Mouse (Mus musculus) megakaryocyte-erythroid progenitor cell, adult 5-6 weeks (primary cell): ENCODE results near the gene Wdhd1. TPM values are rescaled to one million over a fixed set of nuclear protein-coding genes. Genes with fewer than 3 reads are reported as not detected.

Experiments used
- ATAC-seq: replicated peaks from 2 replicates; pipeline ENCODE4 v1.8.0; 2016; ENCODE audit warnings: mild to moderate bottlenecking, inconsistent platforms; ENCODE audit not compliant: severe bottlenecking, poor library complexity, low FRiP score, low TSS enrichment
- total RNA-seq, 2 experiments: library from RNA; stranded (forward) in 1 of 2; stranded (reverse) in 1 of 2; fragments of 200-1000, 215-1000 nt in 1 of 2; fragments of >200 nt in 1 of 2; fragmentation: Nextera tagmentation in 1 of 2; gene quantifications; 2 replicates each; pipeline ENCODE4 v1.2.3; 2014 to 2017

Gene Wdhd1
- total RNA-seq, 2 experiments from 2014 or later = 89.1 to 121 TPM

DNA sequence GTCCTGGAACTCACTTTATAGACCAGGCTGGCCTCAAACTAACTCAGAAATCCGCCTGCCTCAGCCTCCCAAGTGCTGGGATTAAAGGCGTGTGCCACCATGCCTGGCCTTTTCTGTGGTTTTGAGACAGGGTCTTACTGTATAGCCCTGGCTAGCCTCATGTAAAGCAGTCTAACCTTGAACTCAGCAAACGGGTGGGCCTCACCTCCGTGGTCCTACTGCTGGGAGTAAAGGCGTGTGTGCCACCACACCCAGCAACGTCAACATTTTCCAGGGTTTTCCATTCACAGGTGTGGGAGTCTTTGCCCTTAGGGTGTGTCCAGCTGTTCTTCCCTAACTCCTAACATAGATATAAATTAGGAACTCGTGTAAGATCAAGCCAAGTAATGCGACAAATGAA, 50.7 kb downstream of the Wdhd1 start:
- ATAC-seq = no peak

DNA sequence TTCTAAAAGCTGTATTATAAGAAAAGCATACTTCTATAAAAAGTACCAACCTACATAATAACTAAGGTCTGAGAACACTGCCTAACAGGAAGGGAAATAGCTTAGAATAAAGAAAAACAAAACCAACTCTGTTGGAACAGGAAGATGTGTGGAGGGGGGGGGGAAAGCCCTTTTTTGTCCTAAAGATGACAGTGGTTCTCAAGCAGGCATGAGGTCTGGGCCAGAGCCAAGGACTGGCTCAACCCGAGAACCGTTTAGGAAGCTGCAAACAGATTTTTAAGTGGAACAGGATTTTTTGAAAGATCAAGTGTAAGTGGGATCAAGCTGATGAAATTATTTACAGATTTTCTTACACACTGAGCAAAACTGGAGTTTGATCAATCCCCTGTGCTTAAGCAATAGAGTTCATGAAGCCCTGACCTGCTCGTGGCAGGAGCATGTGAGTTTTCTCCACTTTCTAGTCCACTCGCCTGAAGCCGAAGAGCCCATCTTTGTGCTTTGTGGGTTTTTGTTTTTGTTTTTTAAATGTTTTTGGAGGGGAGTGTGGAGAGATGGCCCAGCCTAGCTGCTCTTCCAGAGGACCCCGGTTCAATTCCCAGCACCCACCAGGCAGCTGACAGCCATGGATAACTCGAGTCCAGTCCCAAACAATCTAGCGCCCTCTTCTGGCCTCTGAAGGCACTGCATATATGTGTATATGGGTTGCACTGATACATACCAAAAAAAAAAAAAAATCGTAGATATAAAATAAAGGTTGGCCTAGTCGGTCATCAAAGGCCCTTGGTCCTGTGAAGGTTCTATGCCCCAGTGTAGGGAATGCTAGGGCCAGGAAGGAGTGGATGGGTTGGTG, 52.0 kb downstream of the Wdhd1 start:
- ATAC-seq = no peak

DNA sequence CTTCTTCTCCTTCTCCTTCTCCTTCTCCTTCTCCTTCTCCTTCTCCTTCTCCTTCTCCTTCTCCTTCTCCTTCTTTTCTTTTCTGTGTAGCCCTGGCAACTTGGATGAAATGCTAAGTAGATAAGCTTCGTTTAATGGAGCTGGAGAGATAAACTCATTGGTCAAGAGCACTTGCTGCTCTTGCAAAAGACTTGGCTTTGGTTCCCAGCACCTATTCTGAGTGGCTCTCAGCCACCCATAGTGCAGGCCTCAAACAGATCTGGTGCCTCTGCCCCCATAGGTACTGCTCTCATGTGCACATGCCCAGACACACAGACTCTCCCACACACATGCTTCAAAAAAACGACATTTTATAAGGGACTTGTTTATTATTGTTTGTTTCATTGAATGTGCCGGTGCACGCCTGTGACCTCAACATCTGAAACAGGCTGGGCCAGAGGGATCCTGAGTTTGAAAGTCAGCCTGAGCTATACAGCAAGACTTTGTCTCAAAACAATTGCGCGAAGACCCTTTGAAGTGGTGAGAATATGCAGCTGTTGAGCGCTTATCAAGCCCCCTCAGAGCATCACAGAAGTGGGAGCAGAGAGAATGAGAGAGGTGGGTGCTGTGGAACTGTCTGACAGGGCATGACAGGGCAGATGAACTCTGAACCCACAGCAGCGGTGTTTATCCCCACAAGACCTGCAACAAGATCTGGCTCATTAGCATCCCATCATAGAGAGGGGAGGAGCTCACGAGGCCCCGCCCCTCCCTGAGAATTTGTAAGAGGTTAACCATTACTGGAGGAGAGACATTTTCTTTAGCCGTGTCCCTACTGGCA, 53.8 kb downstream of the Wdhd1 start:
- ATAC-seq = 0 out of 2 replicates have a peak, but pooled peaks have one; percentile 30

DNA sequence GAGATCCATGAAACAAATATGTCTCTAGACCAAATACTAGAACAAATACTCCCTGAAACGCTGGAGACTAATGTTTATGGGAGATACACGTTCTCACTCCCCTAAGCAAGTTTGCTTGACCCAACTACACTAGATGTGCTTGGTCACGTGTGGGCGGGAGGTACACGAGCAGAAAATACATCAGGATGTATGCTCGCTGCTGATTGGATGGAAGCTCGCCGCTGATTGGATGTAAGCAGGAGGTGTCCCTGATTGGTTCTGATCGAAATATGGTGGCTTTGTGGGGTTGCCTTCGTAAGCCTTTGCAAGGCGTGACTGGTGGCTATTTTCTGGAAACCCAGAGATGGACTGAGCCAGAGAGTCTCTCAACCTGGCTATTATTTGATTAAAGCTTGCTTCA, 55.1 kb downstream of the Wdhd1 start:
- ATAC-seq = no peak

DNA sequence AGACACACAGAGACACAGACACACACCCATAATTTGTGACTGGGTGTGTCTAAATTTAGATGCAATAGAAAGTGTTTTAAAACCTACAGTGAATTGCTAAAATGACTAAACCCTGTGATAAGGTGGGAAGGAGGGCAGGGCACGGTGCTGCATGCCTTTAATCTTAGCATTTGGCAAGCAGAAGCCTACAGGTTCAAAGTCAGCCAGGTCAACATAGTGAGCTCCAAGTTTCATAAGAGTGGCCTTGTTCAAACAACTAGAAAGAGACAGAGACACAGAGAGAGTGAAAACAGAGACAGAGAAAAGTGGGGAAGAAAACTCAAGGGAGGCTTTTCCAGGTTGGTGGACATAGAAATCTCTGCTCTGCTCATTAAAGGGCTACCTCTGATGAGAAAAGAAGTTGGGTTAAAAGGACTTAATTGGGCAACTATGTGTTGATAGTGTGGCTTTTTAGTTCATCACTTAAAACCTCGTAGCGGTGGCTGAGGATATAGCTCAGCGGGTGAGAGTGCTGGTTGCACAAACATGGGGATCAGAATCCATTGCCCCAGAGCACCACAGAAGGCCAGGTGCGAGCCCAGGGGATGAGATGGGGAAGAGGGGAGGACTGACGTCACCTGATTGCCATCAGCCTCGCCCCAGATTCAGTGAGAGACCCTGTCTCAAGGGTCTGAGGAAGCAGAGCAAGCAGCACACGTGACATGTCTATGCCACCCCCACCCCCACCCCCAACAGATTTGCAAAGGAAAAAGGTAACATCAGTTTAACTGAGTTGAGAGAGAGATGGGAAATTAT, 56.2 kb downstream of the Wdhd1 start:
- no peak for ATAC-seq

DNA sequence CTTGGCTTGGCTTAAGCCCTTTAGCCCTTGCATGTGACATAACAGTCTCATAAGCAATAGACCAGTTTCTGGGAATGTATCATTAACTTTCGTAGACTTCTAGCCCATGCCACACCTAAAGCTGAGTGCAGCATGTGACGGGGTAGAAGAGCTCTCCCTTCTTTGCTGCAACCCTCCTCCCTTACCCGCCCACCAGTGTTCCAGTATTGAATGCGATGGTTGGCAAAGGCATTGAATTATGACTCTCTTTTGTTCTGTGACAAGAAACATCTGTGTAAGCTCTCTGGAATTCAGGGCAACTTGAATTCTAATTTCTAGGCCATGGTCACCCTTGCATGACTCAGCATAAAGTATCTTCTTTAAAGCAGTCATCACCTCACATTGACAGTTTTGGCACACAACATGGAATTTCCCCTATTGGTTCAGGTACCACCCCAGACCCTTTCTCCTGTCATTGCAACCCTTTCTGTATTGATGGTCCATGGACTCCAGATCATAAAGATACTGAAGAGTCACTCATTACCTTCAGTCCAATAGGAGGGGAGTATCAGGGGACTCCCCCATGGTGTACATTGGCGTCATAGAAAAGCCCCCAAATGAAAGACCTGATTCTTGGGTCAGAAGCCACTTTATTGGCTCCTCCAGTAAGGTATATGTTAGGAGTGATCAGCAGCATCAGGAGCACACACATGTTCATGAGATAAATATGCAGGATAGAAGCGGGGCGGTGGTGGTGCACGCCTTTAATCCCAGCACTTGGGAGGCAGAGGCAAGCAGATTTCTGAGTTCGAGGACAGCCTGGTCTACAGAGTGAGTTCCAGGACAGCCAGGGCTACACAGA, 57.7 kb downstream of the Wdhd1 start:
- ATAC-seq = no peak

DNA sequence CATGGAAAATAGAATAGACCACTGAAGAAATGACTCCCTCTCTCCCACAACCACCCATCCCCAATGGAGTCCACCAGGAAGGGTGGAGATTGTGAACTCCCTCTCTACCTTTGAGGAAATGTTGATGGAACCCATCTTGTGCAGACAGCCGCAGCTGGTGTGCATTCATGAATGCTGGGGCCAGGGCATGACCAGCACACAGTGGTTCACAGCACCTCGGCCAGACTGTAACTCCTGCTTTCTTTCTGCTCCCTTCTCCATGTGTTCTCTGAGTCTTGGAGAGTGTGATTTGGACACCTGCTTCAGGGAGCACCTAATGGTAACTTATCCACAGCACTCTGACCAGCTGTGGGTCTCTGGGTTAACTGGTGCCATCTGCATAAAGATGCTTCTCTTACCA, 60.1 kb downstream of the Wdhd1 start:
- ATAC-seq = no peak

DNA sequence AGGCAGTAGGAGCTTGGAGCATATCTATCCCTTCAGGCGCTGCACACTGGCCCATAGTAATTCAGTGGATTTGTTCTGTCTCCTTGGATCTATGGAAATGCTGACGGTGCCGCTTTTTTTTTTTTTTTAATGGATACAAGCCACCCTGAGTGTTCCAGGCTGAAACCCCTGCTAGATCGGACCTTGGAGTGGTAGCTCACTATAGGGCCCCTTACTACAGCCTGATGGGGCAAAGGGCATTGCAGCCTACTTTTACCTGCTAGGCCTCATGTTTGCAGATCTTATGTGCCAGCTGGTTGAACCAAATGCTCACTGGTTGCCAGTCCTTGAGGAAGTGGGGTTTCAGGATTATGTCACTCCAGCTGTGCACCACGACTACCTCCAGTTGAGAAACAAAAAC, 62.3 kb downstream of the Wdhd1 start:
- ATAC-seq = no peak

DNA sequence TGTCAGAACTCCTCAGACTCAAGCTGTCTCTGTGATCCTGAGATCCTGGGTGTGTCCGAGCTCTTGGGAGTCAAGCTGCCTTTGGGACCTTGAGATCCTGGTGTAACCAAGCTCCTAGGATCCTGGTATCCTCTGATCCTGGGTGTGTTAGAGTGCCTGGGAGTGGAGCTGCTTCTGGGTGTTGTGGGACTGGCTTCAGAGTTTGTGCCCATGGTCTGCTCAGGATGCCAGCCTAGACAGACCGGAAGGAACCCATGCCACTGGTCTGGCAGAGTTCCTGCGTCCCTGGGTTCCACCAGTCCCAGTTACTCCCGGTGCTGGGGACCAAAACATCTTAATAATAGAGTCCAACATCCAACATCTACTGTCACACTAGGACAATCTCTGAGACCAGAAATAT, 63.4 kb downstream of the Wdhd1 start:
- no peak for ATAC-seq

DNA sequence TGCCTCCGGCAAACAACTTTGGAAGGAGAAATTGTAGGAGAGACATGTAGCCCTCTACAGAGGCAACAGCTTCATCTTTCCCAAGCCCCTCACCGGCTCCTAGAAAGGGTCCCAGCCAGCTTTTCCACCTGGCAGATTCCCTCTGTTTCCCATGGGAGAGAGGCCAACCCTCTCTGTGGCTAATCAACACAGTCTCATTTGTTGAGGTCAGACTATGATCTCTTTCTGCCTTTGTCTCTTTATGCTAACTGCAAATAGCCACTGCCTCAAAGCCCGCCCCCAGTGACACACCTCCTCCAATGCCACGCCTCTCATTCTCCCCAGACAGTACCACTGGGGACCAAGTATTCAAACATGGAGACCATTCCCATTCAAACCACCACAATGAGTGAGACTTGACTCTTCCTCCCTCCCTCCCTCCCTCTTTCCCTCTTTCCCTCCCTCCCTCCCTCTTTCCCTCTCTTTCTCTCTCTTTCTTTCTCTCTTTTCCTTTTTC, 66.9 kb downstream of the Wdhd1 start:
- ATAC-seq = no peak

DNA sequence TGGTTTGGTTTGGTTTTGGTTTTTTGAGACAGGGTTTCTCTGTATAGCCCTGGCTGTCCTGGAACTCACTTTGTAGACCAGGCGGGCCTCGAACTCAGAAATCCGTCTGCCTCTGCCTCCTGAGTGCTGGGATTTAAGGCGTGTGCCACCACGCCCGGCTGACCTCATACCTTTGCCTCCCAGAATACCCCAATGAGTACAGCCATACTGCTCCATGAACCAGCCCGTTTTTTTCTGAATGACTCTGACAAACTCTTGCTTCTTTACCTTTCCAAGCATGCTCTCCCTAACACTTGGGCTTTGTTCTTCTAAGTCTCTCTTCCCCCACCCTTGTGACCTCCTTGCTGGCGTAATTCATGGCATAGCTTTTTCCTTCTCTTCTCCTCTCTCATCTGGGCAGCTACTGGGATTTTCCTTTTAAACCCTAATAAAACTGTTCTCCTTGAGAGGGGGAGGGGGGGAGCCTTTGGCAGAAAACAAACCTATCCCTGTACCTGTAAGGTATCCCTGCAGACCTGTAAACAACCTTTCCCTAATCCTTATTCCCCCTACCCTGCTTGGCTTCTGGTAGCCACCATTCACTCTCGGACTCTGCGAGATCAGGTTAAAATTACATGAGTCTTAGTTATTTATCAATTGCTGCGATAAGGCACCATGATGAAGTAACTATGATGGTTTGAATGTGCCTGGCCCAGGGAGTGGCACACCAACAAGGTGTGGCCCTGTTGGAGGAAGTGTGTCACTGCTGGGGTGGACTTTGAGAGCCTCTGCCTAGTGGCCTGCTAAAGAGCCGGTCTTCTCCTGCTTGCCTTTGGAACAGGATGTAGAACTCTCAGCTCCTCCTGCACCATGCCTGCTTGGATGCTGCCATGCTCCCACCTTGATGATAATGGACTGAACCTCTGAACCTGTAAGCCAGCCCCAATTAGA, 67.8 kb downstream of the Wdhd1 start:
- no peak for ATAC-seq

DNA sequence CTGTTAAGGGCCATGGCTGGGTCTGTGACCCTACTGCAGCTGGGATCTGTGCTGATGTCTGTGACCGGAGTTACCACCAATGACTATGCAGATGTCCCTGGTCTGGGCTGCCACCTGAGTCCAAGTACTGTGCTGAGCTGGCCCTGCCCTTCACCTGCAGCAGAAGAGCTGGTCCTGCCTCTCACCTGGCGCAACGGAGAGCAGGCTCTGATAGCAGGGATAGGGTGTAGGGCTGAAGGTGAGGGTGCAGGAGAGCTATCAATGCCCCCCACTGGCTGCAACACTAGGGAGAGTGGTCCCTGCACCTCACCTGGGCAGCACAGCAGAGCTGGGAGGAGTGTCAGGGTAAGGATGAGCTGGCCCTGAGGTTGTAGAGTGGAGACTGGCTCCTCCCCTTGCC, 70.1 kb downstream of the Wdhd1 start:
- ATAC-seq = no peak

DNA sequence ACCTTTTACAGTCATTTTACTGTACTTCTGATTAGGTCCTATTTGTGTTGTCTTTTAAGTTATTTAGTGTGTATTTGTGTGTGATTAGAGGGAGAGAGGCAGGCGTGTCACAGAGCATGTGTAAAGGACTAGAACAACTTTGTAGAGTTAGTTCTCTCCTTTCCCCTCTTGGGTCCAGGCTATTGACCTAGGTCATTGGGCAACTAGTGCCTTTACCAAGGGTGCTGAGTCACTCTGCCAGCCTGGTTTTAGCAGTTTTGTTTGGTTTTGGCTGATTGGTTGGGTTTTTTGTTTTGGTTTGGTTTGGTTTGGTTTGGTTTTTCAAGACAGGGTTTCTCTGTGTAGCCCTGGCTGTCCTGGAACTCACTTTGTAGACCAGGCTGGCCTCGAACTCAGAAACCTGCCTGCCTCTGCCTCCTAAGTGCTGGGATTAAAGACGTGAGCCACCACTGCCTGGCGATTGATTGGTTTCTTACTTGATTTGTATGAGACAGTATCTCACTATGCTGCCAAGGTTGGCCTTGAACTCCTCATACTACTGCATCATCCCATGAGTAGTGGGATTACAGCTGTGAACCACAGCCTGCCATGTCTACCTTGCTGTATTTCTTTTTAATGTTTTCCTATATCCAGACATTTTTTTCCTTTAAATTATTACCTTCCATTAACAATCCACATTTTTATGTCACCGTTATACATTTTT, 71.2 kb downstream of the Wdhd1 start:
- no peak for ATAC-seq

DNA sequence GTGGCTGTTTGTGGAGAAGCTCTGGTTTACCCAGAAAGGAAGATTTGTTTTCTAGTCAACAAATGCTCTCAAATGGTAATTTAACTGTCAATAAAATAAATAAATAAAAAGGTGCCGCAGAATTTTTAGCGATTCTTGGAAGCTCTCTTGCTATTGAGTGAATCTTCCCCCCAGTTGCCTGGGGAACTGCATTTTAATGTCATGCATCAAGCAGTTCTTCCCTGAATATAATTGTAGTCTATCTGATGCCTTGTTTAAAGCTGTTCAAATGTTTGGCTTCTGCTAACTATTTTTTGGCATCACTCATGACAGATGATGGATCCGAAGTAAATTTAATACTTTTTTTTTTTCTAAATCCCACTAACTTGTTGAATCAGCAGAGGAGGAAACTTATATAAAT, 79.3 kb downstream of the Wdhd1 start:
- no peak for ATAC-seq

DNA sequence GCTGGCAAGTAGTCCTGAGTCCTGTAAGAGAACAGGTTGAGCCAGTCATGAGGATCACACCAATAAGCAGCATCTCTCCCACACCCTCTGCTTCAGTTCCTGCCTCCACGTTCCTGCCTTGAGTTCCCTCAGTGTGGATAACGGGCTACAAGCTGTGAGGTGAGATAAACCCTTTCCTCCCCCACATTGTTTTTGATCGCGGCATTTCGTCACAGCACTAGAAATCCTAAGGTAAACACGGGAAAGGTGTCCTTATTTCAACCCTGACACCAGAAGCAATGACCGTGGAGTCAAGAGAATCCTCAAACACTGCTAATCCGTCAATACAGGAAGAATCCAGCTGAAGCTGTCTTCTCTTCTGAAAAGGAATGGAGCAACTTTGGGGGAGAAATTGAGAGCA, 79.9 kb downstream of the Wdhd1 start:
- no peak for ATAC-seq

DNA sequence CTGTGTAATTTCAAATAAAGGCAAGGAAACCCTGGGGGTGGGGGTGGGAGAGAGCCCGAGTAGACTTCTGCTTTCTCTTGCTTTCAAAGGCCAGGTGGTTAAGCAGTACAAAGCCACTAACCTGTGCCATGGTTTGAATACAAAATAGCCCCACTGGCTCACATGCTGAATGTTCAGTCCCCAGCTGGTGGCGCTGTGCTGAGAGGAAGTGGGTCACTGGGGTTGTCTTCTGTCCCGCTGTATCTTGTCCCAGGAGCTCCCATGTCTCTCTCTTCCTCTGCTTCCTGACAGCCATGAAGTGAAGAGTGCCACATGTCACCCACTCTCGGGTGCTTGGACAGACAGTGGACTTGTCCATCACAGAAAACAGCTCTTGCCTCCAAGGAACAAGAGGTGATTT, 82.6 kb downstream of the Wdhd1 start:
- 0 out of 2 replicates have a peak, but pooled peaks have one; percentile 35 for ATAC-seq

DNA sequence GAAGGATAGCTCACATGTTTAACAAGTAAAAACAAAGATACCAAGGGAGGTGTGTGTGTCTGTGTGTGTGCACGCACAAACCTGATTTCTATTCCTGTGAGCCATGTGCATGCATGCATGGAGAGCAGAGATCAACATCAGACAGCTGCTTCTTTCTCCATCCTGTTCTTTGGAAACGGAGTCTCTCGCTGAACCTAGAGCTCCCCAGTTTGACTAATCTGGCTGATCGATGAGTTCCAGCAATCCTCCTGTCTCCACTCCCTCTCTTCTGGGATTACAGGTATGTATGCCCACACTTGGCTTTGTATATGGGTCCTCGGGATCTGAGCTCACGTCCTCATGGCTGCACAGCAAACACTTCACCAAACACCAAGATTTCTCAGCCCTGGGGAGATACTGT, 83.2 kb downstream of the Wdhd1 start:
- no peak for ATAC-seq
